Mouse (Mus musculus) small intestine, adult 10 weeks (tissue): ENCODE data around the gene Nsun4. TPM values are rescaled to one million over a fixed set of nuclear protein-coding genes. Genes with fewer than 3 reads are reported as not detected.

Experiments
- polyA plus RNA-seq: library from polyadenylated mRNA; stranded (reverse); fragments of 350-450 nt; fragmentation: Illumina TruSeq; extraction: RNeasy Lipid Tissue Mini Kit (QIAGEN cat#74804); gene quantifications from one replicate; pipeline ENCODE4 v1.2.3, GENCODE M21; 2014; ENCODE audit warnings: low replicate concordance

Nsun4 gene
- 10.1 TPM for polyA plus RNA-seq

DNA sequence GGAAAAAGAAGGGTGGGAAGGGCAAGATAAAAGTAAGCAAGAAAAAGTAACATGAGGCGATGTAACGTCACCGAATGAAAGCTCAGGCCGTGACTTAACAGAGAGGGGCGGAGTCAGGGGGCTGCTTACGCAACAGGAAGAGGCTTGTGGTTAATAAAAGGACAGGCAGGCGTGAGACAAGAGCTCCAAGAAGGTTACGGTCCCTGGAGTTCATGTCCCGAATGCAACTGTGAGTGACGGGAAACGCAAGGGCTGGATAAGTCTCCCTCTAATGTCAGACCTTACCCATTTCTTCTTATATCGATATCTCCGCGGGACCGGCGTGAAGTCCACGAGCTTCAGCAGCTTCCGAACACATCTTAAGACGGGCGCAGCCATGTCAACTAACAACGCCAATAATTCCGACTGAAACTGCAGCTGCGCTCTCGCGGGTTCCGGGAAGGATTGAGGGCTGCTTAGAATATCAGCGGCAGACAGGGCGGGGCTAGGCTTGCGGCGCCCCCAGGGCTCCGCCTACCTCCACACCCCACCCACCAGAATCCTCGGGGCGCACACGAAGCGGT lies at the start of gene Nsun4:
Gene Nsun4 (minus strand): TSS at position 478 of the 563 bp plus-strand sequence.

GRCm38 (mm10) chr4:116074861-116075620 lies 21.4 kb upstream of the Nsun4 start, which contains the start of the genes Uqcrh and Lrrc41:
Gene Uqcrh, minus strand, starts transcription at chr4:116075071.
Gene Lrrc41, plus strand, starts transcription at chr4:116075269.

GRCm38 (mm10) chr4:116017902-116018746 lies 35.6 kb downstream of the Nsun4 start, which contains the start of gene Faah:
Gene Faah, minus strand, starts transcription at chr4:116017926.

Other genes starting within 250 kb of the Nsun4 start
- 25.4 TPM for gene Mob3c, start 225.8 kb downstream of the Nsun4 start, polyA plus RNA-seq
- gene Mknk1, start 214.7 kb downstream of the Nsun4 start, polyA plus RNA-seq, result 10.1 TPM
- not detected for gene Kncn, start 169.5 kb downstream of the Nsun4 start, polyA plus RNA-seq
- gene 6430628N08Rik, start 163.2 kb downstream of the Nsun4 start, polyA plus RNA-seq, result not detected
- not detected for gene Dmbx1, start 114.0 kb downstream of the Nsun4 start, polyA plus RNA-seq
- 27.4 TPM for gene Faah, start 36.0 kb downstream of the Nsun4 start, polyA plus RNA-seq
- 172 TPM for gene Uqcrh, start 21.2 kb upstream of the Nsun4 start, polyA plus RNA-seq
- 2.3 TPM for gene Lrrc41, start 21.4 kb upstream of the Nsun4 start, polyA plus RNA-seq
- gene Rad54l, start 69.8 kb upstream of the Nsun4 start, polyA plus RNA-seq, result 3.6 TPM
- gene Pomgnt1, start 70.0 kb upstream of the Nsun4 start, polyA plus RNA-seq, result 3.3 TPM
- gene Lurap1, start 97.5 kb upstream of the Nsun4 start, polyA plus RNA-seq, result 0.52 TPM
- gene Tspan1, start 113.7 kb upstream of the Nsun4 start, polyA plus RNA-seq, result 24.7 TPM
- not detected for gene 1700042G07Rik, start 119.5 kb upstream of the Nsun4 start, polyA plus RNA-seq
- 1.1 TPM for gene Gm49337, start 119.5 kb upstream of the Nsun4 start, polyA plus RNA-seq
- 9.5 TPM for gene Pik3r3, start 167.7 kb upstream of the Nsun4 start, polyA plus RNA-seq